Mouse (Mus musculus) gonadal fat pad, adult 2 months (tissue): ENCODE results near the gene Timp2. TPM values are rescaled to one million over a fixed set of nuclear protein-coding genes. Genes with fewer than 3 reads are reported as not detected.
A peak's percentile ranks its signal among the peaks of the same experiment; 100 is the strongest.

Experiments used
- DNase-seq: peaks from one replicate; pipeline ENCODE4 v3.0.0-alpha.2; 2012; ENCODE audit warnings: low read depth
- polyA plus RNA-seq: library from polyadenylated mRNA; depleted of rRNA; stranded (reverse); fragments of >200 nt; gene quantifications from 2 replicates; pipeline ENCODE4 v1.2.3, GENCODE M21; 2012

The Timp2 gene
- polyA plus RNA-seq, 1 experiment: 161 TPM

DNA sequence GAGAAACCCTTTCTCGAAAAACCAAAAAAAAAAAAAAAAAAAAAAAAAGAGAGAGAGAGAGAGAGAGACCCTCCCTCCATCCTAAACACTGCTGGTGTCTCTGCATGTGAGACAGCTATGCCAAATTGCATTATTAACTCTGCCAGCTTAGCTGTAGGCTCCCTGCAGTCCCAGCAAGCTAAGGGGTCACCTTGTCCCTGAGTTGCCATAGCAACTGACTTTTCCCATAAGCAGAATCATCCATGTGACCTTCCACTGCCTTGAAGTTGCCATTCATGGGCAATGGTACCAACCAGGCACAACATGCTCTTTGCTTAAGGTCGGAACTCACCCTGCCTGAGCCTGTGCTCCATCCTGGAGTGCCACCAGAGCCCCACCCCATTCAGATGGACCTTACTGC lies 60.5 kb downstream of the Timp2 start:
- DNase-seq: no peak

DNA sequence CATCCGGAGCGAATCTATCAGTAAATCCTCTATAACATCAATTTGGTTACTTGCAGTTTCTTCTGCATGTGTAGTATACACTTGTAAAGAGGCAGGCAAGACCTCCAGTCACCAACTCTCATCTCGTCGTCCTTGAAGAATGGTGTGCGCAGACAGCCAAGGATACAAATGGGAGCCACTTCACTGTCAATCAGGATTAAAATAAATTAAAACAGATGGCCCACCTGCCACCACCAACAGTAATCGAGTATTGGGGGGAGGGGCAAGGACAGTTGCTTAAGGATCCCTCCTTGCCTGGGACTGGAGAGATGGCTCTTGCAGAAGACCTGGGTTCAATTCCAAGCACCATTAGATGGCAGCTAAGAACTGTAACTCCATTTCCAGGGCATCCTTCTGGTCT lies 62.9 kb downstream of the Timp2 start:
- DNase-seq: no peak

DNA sequence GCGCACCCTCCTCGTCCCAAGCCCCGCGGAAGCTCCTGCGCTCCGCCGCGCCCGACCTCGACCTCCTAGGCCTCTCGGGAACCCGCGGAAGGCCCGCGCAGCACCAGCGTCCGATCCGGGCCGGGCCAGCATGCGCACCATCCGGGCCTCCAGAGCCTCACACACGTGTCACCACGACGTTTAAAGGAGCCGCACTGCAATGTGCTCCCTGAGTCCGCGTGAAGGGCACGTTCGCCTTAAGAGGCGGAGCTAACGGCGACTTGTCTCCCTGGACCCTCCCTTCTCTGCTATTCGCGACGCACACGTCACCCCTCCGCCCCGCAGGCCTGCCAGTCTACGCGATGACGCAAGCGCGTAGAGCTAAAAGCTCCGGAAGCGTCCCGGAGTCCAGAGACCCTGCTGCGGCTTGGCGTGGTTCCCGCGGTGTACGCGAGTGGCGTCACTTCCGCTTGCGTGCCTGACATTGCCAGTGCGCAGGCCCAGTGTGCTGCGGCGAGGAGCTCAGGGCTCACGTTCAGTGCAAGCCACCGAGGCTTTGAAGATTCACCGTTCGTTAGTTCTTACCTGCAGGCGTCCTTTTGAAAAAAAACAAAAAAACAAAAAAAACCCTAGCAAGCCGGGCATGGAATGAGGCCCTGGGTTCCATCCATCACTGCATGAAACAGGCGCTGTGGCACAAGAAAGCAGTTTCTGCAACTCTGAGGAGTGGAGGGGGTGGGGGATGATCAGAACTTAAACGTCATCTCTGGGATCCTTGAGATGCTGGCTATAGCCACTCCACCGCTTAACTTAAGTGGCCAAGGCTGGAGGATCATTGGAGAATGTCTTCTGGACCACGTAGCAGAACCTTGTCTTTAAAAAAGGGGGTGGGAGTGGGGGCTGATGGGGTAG lies 65.3 kb downstream of the Timp2 start, which contains the start of gene Usp36:
Gene Usp36, minus strand, starts transcription at position 246 of the 891 bp plus-strand sequence.
- DNase-seq: peak; percentile 96

DNA sequence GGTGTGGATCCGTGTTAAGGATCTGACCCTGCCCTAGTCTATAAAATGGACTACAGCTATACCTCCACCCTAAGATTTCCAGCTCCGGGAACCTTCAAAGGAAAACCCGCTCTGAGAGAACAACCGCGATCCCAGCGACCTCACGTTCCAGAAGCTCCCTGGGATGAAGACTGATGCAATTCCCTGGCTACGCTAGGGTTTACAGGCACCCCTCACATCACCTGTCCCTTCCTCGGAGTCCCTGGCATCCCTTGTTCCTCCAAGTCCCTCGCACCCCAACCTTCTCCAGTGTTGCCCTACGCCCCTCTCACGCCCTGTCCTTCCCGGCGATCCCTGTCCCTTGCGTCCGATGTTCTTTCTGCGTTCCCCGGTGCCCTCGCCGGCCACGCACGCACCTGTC lies 66.0 kb downstream of the Timp2 start:
- no peak for DNase-seq

DNA sequence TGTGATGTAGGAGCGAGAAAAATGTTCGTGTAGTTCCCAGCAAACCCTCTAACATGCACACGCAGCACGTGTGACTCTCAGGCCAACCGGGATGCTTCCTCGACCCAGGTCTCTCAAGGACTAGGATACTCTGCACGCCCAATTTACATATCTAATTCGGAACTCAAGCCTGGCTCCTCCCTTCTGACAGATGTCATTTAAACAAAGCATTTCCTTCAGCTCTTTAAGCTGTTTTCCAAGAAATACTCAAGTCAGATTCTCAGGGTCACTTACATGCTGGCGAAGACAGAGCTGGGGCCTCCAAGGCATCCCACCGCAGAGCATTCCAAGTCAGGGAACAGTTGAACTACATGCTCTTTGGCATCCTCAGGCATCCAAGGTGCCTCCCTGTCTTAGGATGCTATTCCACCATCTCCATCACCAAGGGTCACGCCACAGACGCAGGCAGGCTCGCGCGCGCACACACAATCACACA lies 66.5 kb downstream of the Timp2 start:
- DNase-seq: no peak

DNA sequence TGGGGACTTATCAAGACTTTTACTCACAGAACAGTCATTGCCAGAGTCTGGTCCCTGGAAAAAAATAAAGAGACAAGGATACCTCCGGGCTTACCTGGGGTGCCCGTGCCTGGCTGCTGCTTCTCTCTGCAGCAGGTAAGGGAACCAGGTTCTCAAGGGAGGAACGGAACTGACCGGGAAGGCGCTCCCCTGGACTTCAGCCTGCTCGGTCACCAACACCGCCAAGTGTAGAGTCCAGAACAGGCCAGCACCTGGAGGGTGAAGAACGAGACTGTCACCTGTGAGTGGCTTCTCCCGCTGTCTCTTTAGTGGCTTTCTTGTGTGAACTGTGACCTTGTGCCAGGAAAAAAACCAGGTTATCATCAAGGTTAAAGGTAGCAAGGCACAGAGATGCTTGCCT lies 68.0 kb downstream of the Timp2 start:
- DNase-seq: no peak

DNA sequence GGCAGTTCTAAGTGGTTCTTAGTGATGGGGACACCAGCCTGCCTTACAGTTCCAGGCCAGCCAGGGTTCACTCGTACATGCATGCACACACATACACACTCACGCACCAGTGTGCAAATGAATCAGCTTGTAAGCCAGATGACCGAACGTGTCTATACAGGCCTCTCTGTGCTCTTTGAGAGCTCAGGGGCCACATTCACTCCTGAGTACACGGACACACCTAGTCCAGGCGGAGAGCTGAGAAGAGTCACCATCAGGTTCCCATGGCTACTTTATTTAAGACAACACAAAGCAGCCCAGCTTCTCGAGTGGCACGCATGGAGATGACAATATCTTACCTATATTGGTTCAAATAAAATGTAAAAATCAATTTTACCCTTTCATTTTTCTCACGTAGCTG lies 69.1 kb downstream of the Timp2 start:
- DNase-seq: no peak

DNA sequence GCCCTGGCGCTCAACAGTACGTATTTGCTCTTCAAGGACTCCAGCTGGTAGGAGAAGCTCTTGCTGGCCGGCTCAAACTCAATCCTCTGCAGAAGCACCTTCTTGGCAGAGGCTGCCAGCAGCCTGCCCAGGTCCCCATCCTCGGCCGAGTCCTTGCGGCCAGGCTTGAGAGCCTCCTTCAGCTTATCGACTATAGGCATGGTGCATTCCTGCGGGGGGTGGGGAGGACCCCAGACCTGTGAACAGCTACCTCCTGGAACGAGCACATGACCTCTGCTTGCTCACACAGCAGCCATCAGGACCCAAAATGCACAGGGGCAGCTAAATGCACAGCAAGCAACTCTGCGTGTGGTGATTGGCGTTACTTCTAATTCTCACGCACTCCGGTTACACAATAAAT lies 69.7 kb downstream of the Timp2 start:
- no peak for DNase-seq

DNA sequence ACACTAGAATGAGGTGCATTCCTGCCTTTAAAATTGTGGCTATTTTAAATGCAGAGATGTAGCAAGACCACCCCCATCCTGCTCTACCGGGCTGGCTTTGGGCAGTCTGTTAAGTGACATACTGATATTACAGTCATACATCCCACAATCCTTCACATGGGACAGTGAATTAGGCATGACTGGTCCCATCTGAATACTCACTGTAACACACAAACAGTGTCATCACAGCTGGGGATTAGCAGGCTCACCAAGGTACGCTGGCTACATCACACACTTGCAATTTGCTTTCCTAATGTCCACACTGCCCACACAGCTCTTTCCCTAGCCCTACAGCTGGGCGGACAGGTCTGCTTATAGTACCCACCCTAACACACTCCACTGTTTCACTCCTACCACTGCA lies 75.3 kb downstream of the Timp2 start:
- peak; percentile 66 for DNase-seq

DNA sequence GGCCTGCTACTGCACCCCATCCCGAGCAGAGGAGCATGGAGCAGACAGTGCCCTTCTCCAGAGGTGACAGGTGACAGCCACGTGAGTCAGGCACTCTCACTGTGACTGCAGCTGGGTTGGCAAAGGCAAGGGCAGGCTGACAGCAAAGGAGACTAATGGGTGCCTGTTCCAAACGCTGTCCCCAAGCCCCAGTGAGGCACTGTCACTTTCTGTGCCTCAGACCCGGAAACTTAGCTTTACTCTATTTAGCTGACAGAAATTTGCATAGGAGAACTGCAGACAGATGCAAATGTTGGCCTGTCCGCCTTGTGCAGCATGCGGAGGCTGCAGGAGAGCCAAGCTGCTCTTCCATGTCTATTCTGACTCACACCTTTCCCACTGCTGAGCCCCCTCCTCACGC lies 79.2 kb downstream of the Timp2 start:
- no peak for DNase-seq

DNA sequence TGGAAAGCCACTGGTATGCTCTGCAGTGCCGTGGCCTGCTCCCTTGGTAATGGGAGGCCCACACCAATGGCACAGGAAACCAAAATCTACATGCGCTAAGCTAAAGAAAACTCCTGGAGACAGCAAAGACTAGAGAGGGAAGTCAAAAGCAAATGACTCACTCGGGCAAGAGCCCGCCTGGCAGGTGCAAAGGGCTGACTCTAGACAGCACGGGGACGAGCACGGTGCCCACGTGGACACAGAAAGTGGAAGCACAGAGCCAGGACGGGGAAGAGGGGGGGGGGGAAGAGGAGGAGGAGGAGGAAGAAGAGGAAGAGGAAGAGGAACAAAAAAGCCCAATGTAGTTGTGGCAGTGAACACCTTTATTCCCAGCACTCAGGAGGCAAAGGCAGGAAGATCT lies 80.4 kb downstream of the Timp2 start:
- no peak for DNase-seq

DNA sequence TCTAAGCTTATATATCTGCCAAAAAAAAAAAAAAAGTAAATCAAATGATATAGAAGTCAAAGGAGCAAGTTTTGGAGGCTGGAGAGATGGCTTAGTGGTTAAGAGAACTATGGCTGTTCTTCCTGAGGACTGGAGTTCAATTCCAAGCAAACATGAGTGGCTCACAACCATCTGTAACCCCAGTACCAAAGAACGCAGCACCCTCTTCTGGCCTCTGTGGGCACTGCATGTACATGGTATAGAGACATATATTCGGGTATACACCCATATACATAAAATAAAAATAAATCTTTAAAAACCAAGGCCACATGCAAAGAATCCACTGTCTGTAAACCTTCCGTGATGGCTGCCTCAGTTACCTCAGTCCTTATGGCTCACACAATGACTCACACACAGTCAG lies 85.7 kb downstream of the Timp2 start:
- DNase-seq: no peak

DNA sequence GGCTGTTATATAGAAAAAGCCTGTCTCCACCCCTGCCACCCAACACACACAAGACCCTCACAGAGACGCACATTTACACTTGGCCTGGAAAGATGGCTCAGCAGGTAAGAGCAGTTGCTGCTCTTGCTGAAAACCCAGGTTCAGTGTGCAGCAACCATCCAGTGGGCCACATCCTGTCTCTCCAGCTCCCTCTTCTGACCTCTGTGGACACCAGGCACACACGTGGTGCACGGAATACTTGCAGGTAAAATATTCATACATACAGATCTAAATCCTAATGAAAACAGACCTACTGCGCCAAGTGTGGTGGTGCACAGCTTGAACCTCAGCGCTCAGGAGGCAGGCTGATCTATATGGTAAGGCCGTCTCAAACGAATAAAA lies 88.9 kb downstream of the Timp2 start:
- no peak for DNase-seq

DNA sequence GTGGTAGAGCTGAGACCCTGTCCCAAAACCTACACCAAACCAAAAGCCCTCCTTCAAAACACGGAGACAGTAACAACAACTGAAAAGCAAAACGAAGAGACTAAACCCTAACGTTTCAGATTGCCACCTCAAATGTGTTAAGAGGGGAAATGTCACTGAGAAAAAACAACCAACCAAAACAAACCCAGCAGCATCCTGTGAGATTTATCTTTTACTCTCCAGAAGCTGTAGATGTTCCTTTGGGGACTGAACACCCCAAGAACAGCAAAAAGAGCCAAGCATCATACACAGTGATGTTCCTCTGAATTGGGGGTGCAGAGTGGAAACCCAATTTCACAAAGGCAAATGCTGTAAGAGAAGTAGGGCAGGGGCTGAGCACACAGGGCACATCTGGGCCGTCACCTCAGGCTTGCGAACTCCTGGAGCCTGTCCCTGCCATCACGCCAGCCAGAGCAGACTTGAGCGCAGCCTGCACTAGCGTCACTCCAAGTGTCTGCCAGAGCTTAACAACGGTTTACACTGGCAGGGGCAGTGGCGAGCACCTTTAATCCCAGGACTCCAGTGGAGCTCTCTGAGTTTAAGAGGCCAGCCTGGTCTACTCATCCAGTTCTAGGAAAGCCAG lies 89.4 kb downstream of the Timp2 start:
- no peak for DNase-seq

DNA sequence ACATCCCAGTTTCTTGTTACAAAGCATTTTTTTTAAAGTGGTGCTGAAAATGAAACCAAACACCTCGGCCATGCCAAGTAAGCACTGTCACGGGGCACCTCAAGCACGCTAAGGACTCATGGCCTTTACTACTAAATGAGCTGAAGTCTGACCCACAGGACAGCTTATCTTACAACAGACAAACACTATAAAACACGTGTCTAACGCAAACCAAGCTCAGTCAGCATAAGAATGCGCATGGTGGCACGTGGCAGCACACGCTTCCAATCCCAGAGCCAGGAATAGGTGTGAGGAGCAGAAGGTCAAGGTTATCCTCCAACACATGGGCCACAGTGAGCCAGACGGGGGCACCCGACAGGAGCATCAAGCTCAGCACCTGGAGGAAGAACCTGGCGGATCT lies 89.9 kb downstream of the Timp2 start:
- DNase-seq: no peak

DNA sequence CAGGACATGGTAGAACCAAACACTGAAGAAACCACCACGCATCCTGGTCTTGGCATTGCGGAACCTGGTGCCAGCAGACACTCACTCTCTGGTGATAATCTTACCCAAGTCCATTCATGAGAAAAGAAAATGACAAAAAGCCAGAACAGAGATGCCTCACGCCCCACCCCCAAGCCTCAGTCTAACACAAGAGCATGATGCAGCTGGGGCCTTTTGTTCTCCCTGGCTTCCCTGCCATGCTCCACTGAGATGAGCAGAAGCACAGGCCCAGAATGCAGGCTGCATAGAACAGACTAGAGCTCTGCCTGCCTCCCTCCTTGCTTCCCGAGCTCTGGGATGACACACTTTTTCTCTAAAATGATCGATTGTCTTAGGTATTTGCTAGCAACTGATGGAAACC lies 92.4 kb downstream of the Timp2 start:
- no peak for DNase-seq

DNA sequence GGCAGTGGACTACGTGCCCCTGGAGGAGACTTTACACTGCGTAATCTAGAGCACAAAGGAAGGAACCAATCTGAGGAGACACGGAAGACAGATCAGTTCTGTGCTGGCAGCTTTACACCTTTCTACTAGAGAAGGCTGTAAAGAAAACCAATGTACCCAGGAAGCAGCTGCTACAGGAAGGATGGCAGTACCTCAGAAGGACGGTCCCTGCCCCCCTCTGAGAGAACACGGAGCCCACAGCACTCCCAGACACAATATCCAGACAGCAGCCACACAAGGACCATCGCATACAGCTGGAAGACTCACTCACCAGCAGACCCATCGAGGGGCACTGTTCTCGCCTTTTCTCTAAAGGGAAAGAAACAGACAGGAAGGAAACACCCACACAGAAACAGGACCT lies 95.5 kb downstream of the Timp2 start:
- DNase-seq: no peak

DNA sequence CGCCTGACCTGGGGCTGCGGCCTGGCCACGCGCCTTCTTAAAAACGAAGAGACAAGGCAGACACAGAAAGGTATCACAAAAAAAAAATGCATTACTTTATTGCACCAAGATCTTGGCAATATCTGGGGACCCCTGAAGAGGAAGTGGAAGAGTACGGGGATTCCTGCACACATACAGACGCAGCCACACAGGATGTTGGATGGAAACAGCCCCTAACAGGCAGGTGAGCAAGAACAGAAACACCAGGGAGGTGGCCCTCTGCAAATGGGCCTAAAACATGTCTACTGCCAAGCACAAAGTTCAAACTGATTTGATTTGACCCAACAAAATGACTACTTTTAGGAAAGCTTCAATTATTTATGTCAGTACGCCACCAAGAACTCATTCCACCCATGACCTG lies 96.0 kb downstream of the Timp2 start:
- no peak for DNase-seq

DNA sequence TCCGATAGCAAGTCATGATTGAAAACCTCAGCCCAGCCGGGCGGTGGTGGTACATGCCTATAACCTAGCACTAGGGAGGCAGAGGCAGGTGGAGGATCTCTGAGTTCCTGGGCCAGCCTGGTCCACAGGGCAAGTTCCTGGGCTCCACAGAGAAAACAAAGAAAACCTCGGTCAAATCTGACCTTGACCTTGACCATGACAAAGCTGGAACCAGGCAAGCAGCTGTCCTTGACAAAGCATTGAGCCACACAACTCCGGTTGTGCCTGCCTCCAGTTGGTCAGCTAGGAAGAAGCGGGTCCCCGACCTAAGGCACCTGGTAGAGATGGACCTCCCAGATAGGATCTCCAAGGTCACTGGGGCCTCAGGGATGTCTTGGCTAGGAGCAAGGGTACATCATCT lies 99.2 kb downstream of the Timp2 start:
- no peak for DNase-seq

DNA sequence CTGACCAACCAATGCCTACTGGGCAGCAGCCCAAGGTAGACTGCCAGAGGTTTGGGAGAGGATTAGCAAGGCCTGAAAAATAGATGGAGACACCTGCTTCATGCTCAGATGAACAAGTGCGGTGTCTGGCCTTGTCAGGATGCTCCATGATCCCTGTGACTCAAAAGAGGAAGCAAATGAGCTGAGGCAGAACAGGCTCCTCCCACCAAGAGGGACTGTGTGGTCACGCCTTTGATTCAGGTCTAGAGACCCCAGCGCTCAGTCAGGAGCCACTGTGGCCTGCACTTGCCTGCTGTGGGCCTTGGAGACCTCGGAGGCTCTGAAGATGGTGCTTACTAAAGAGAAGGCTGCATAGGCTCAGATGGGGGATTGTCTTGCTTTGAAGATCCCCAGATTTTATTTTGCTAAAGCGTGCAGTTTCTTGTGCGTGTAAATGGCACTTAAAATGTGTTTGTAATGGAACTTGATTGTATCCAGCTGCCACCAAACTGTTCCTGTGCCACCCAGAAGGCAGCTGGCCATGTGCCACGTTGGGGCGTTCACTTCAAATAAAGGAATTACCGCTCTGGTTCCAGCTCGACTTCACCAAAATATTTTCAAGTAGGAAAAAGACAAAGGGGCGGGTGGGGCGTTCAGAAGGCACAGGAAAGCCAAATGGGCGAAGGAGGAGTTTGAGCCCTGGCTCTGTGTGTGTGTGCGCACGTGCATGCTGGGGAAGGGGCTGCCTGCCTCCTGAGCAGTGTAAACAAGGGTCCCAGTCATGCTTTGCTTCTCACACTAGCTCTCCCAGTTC lies 101.2 kb downstream of the Timp2 start:
- no peak for DNase-seq

DNA sequence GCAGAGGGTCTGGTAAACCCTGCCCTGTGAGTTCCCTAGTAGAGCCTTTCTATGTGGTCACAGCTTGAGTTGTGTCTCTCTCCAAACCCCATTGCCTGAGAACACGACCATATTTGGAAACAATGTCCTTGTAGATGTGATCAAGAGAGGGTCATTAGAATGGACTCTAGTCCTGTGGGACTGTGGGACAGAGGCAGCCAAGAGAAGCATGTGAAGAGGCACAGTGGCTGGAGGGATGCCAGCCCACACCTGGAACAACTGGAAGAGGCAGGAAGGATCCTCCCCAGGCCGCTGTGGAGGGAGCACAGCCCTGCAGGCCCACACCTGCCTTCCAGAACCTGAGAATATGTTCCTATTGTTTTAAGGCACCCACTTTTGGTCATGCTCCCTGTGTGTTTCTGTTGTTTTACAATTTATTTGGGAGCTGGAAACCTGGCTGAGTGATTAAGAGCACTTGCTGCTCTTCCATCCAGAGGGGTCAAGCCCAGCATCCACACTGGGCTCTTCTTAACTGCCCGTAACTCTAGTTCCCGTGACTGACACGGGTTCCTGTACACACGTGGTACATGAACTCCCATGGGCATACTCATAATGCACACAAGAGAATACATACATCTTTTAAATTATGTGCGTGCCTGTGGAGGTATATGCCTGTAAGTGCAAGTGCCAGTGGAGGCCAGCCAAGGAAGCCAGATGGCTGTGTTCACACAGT lies 101.9 kb downstream of the Timp2 start:
- no peak for DNase-seq
